Mouse (Mus musculus) kidney, postnatal 25 days (tissue): ENCODE results near the gene Serf1.
A peak's percentile ranks its signal among the peaks of the same experiment; 100 is the strongest.
"Not testable (repeated sequence)": the region's sequence is repeated elsewhere in the genome, so short reads cannot be mapped to it uniquely, and the experiment has no call there.

Source experiments
- DNase-seq, 2 experiments: peaks; one replicate each; pipeline ENCODE4 v3.0.0; 2021; ENCODE audit warnings: mixed read lengths in 2 of 2

Gene Serf1

GRCm38 (mm10) chr13:100107652-100108472, at the start of gene Serf1:
TSS of gene Serf1 (plus strand) at chr13:100108012.
- peak; percentile 85 to 89 for DNase-seq

- no peak for DNase-seq
Measured at GRCm38 (mm10) chr13:100063936-100064335, 43.9 kb upstream of the Serf1 start.

- DNase-seq = no peak
Measured at GRCm38 (mm10) chr13:100067821-100068220, 40.0 kb upstream of the Serf1 start.

- no peak for DNase-seq
Measured at GRCm38 (mm10) chr13:100071473-100071872, 36.3 kb upstream of the Serf1 start.

- DNase-seq = no peak
Measured at GRCm38 (mm10) chr13:100098808-100099207, 9.0 kb upstream of the Serf1 start.

- no peak for DNase-seq
Measured at GRCm38 (mm10) chr13:100103052-100103658, 4.7 kb upstream of the Serf1 start.

- DNase-seq = peak; percentile 96
Measured at GRCm38 (mm10) chr13:100103748-100104254, 4.0 kb upstream of the Serf1 start, which contains the start of gene Bdp1. TSS of gene Bdp1 (minus strand) at chr13:100104070.

- peak in 1 of 2 experiments; percentile 32 for DNase-seq
Measured at GRCm38 (mm10) chr13:100112218-100112972, 4.6 kb downstream of the Serf1 start.

GRCm38 (mm10) chr13:100123970-100124369, 16.2 kb downstream of the Serf1 start:
- no peak for DNase-seq

- DNase-seq = peak; percentile 97 to 98
Measured at GRCm38 (mm10) chr13:100124423-100125257, 16.8 kb downstream of the Serf1 start, which contains the start of gene Smn1. TSS of gene Smn1 (plus strand) at chr13:100124852.

GRCm38 (mm10) chr13:100125258-100125643, 17.4 kb downstream of the Serf1 start:
- no peak for DNase-seq

GRCm38 (mm10) chr13:100141646-100142314, 34.0 kb downstream of the Serf1 start:
- DNase-seq = no peak

GRCm38 (mm10) chr13:100152659-100153058, 44.8 kb downstream of the Serf1 start:
- no peak for DNase-seq

GRCm38 (mm10) chr13:100156624-100157023, 48.8 kb downstream of the Serf1 start:
- no peak for DNase-seq

GRCm38 (mm10) chr13:100161171-100161870, 53.5 kb downstream of the Serf1 start:
- not testable (repeated sequence) for DNase-seq

- not testable (repeated sequence) for DNase-seq
Measured at GRCm38 (mm10) chr13:100162467-100162866, 54.7 kb downstream of the Serf1 start.
